Mouse (Mus musculus) mature B cell (primary cell): ENCODE measurements around the gene Mfn1.

Experiments
- in situ Hi-C: fragments of 300-500 bp; cut with MboI; formaldehyde crosslinking; loops from 2 replicates; pipeline ENCODE4 v1.14.3; 2019

Mfn1 gene

GRCm38 (mm10) chr3:32529303-32529898 is at the start of gene Mfn1:
TSS of gene Mfn1 (plus strand) at chr3:32529465.
- in situ Hi-C loops = no loop called here

- in situ Hi-C loops = no loop called here
Observed at GRCm38 (mm10) chr3:32479961-32480360, 49.3 kb upstream of the Mfn1 start.

- in situ Hi-C loops = no loop called here
Observed at GRCm38 (mm10) chr3:32483035-32483434, 46.2 kb upstream of the Mfn1 start.

- in situ Hi-C loops = no loop called here
Observed at GRCm38 (mm10) chr3:32486543-32486942, 42.7 kb upstream of the Mfn1 start.

GRCm38 (mm10) chr3:32488172-32488571 is 41.1 kb upstream of the Mfn1 start:
- in situ Hi-C loops = no loop called here

GRCm38 (mm10) chr3:32490076-32490927 is 39.0 kb upstream of the Mfn1 start:
- in situ Hi-C loops = no loop called here

- in situ Hi-C loops = no loop called here
Observed at GRCm38 (mm10) chr3:32490928-32491315, 38.3 kb upstream of the Mfn1 start.

GRCm38 (mm10) chr3:32492097-32493090 is 36.9 kb upstream of the Mfn1 start, which contains the start of gene Kcnmb3:
TSS of gene Kcnmb3 (minus strand) at chr3:32492231.
- in situ Hi-C loops = no loop called here

GRCm38 (mm10) chr3:32494387-32495087 is 34.7 kb upstream of the Mfn1 start:
- in situ Hi-C loops = no loop called here

GRCm38 (mm10) chr3:32495088-32495770 is 34.0 kb upstream of the Mfn1 start:
- in situ Hi-C loops = no loop called here

GRCm38 (mm10) chr3:32495856-32496710 is 33.2 kb upstream of the Mfn1 start:
- in situ Hi-C loops = no loop called here

GRCm38 (mm10) chr3:32496711-32497070 is 32.6 kb upstream of the Mfn1 start:
- in situ Hi-C loops = no loop called here

- in situ Hi-C loops = loop anchor here (10.0 to 25.0 kb wide), 4 partner anchors 46 to 1312 kb away; partner anchors contain the start of gene Actl6a
Observed at GRCm38 (mm10) chr3:32500346-32500745, 28.9 kb upstream of the Mfn1 start.

- in situ Hi-C loops = loop anchor here (10.0 to 25.0 kb wide), 4 partner anchors 51 to 1306 kb away; partner anchors contain the start of gene Actl6a
Observed at GRCm38 (mm10) chr3:32505841-32506240, 23.4 kb upstream of the Mfn1 start.

GRCm38 (mm10) chr3:32506366-32507225 is 22.7 kb upstream of the Mfn1 start:
- in situ Hi-C loops = loop anchor here (10.0 to 25.0 kb wide), 4 partner anchors 52 to 1306 kb away; partner anchors contain the start of gene Actl6a

- in situ Hi-C loops = loop anchor here (10.0 to 25.0 kb wide), 4 partner anchors 54 to 1304 kb away; partner anchors contain the start of gene Actl6a
Observed at GRCm38 (mm10) chr3:32508666-32509324, 20.5 kb upstream of the Mfn1 start.

- in situ Hi-C loops = loop anchor here (10.0 to 25.0 kb wide), 4 partner anchors 55 to 1303 kb away; partner anchors contain the start of gene Actl6a
Observed at GRCm38 (mm10) chr3:32509496-32510374, 19.5 kb upstream of the Mfn1 start, which contains the start of gene Zfp639. TSS of gene Zfp639 (plus strand) at chr3:32510259.
